Mouse (Mus musculus) heart, adult 18-20 months (tissue): ENCODE data around the gene Ccdc8. TPM values are rescaled to one million over a fixed set of nuclear protein-coding genes. Genes with fewer than 3 reads are reported as not detected.

ENCODE experiments used
- total RNA-seq, 2 experiments: library from RNA; stranded (reverse); gene quantifications; 2 replicates each; pipeline ENCODE4 v1.2.3; 2021

Ccdc8 gene
- total RNA-seq, 2 experiments from 2014 or later, result 3.8 to 4.5 TPM

Other genes starting within 250 kb of the Ccdc8 start
- gene Slc1a5, start 211.4 kb upstream of the Ccdc8 start, total RNA-seq, result 10 to 100 TPM; 13.0 to 26.3 TPM
- 10 to 100 TPM; 50.3 to 60.0 TPM for gene Strn4, start 176.8 kb upstream of the Ccdc8 start, total RNA-seq
- gene Fkrp, start 176.0 kb upstream of the Ccdc8 start, total RNA-seq, result 10 to 100 TPM; 49.1 to 53.1 TPM
- 10 to 100 TPM; 19.7 to 22.2 TPM for gene Prkd2, start 149.8 kb upstream of the Ccdc8 start, total RNA-seq
- 1 to 10 TPM; 8.7 to 9.4 TPM for gene Dact3, start 117.4 kb upstream of the Ccdc8 start, total RNA-seq
- gene Gng8, start 100.9 kb upstream of the Ccdc8 start, total RNA-seq, result under 1 TPM in 1 of 2 experiments, not detected in 1; 0.47 TPM
- 1 to 10 TPM; 1.5 TPM for gene Ptgir, start 86.2 kb upstream of the Ccdc8 start, total RNA-seq
- gene Calm3, start 68.6 kb upstream of the Ccdc8 start, total RNA-seq, result 100 to 1,000 TPM; 166 to 200 TPM
- 1 to 10 TPM; 3.7 to 4.0 TPM for gene Pnmal2, start 48.0 kb upstream of the Ccdc8 start, total RNA-seq
- gene Pnmal1, start 33.0 kb upstream of the Ccdc8 start, total RNA-seq, result not detected
- gene Gm42372, start 9.6 kb upstream of the Ccdc8 start, total RNA-seq, result under 1 TPM in 1 of 2 experiments, not detected in 1; 0.08 TPM
- 10 to 100 TPM; 98.8 to 98.9 TPM for gene Ppp5c, start 35.2 kb downstream of the Ccdc8 start, total RNA-seq
- 1 to 10 TPM; 1.9 to 4.1 TPM for gene Hif3a, start 69.7 kb downstream of the Ccdc8 start, total RNA-seq
- under 1 TPM in 1 of 2 experiments, not detected in 1; 0.08 TPM for gene Psg16, start 81.3 kb downstream of the Ccdc8 start, total RNA-seq
- gene Ceacam3, start 157.6 kb downstream of the Ccdc8 start, total RNA-seq, result not detected
- gene Psg29, start 210.8 kb downstream of the Ccdc8 start, total RNA-seq, result not detected